Mouse (Mus musculus): ENCODE measurements around the gene Adgra1.

GRCm38 (mm10) chr7:139850152-139850551 lies 16.2 kb downstream of the Adgra1 start:
- TF ChIP-seq FLI1 (IDR thresholded peaks at IDR 0.05; ENCODE audit: low read length) (no peak), GATA1 (IDR thresholded peaks at IDR 0.05; ENCODE audit: borderline replicate concordance, low read length) (no peak)

All from megakaryocyte, embryonic 14.5 days (primary cell).